Mouse (Mus musculus) liver, adult 2 months (tissue): ENCODE results near the gene Clps.

ENCODE experiments used
- CTCF ChIP-seq: fragments of 200-500 bp; IDR thresholded peaks from 2 replicates; pipeline ENCODE4 v1.5.1; 2011; ENCODE audit warnings: low read depth, low read length, control low read depth
- POLR2A ChIP-seq: fragments of 200-500 bp; IDR thresholded peaks from 2 replicates; pipeline ENCODE4 v1.6.1; 2011; ENCODE audit warnings: low read length, control low read depth; ENCODE audit not compliant: insufficient read depth; ENCODE audit errors: extremely low read depth

DNA sequence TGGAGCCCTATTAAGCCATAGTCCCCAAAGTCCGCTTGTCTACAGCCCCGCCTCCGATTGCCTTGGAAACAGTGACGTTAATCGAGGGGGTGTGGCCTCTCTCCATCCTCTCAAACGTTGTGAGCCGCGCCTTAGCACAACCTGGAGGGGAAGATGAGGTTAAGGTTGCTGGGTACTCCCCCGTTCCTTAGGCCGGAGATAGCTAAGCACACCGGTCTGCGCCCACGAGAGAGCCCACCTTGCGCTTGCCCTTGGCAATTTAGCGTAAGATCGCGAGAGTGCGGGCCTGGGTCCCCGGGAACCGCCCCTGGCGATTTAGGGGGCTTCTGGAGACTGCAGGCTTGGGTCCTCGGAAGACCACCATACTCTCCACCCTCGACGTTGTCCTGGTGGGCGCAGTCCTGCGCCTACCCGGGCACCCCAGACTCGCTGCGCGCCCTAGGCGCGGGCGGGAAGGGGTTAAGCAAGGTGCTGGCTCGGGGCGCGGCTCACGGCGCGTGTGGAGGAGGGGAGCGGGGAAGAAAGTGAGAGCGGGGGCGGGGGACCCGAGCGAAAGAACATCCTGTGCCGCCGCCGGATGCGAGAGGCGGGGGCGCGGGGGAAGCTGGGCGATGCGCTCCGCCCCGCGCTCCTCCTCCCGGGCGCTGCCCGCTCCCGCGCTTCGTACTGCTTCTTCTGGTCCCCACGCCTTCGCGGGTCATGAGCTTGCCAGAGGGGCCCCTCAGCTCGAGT is 37.8 kb downstream of the Clps start:
- TF ChIP-seq CTCF (no peak), POLR2A (peak; percentile 72)
